Mouse (Mus musculus) brain, embryonic 14.5 days (tissue): Measurements from ENCODE around the gene Nckap5l. TPM values are rescaled to one million over a fixed set of nuclear protein-coding genes. Genes with fewer than 3 reads are reported as not detected.
"Not testable (repeated sequence)": the region's sequence is repeated elsewhere in the genome, so short reads cannot be mapped to it uniquely, and the experiment has no call there.

Experiments
- DNase-seq: peaks from one replicate; pipeline ENCODE4 v3.0.0-alpha.2; 2011; ENCODE audit warnings: low read depth
- CTCF ChIP-seq: fragments of 200-500 bp; IDR thresholded peaks from 2 replicates; pipeline ENCODE4 v1.5.1; 2012; ENCODE audit warnings: inconsistent platforms, mild to moderate bottlenecking, moderate library complexity, borderline replicate concordance; ENCODE audit not compliant: insufficient read depth, insufficient read length; ENCODE audit errors: extremely low read depth
- POLR2A ChIP-seq: fragments of 200-500 bp; IDR thresholded peaks from 2 replicates; pipeline ENCODE4 v1.6.1; 2012; ENCODE audit warnings: mild to moderate bottlenecking, inconsistent platforms, borderline replicate concordance; ENCODE audit not compliant: poor library complexity, insufficient read depth, insufficient read length, severe bottlenecking; ENCODE audit errors: extremely low read depth
- polyA plus RNA-seq: library from polyadenylated mRNA; depleted of rRNA; stranded (reverse); fragments of >200 nt; gene quantifications from 2 replicates; pipeline ENCODE4 v1.2.3, GENCODE M21; 2012

Gene Nckap5l
- polyA plus RNA-seq, 1 experiment = 29.0 TPM

DNA sequence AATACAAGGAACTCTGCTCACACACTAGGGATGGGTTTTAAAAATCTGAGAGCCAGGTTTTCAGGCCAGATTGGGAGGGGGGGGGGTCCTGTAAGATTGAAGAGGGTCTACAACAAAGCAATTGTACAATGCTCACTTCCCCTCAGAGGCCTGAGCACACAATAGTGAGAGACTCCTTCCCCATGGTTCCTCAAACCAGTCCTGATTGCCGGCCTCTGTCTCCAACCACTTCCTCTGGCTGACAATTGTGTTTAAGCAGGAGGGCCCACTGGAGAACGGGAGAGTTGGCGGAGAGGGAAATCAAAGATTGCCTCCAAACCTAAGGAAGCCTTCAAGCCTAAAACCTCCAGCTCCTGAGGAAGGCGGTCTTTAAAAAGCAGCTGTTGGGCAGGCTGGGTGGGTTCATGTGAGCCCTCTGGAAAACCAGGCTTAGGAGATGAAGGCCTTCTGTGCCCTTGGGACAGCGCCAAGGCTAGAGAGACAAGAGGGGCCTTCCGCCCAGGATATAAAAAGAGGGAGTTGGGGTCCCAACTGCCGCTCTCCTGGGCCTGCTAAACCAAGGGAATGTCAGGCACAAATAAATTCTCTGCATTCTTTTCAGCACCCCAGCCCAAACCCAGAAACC is 1.1 kb downstream of the Nckap5l start:
- no peak for TF ChIP-seq CTCF
- TF ChIP-seq POLR2A = no peak
- DNase-seq = peak; percentile 69

DNA sequence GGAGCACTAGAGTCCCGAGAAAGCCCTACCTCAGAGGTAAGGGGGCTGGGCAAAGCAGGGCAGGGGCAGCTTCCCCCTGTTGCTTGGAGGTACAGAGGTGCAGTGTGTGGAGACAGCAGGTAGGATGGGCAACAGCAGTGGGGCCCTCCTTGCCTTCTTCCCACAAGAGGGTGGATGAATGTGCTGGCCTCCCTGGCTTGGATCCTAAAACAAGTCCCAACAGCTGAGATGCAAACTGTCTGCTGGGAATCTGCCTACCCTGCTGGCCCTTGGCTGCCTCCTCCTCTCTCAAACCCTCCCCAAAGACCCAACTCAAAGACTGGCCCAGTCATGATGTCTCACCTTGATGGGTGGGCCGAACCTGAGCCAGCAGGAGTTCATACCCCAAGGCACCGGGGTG is 2.1 kb downstream of the Nckap5l start:
- DNase-seq = no peak

DNA sequence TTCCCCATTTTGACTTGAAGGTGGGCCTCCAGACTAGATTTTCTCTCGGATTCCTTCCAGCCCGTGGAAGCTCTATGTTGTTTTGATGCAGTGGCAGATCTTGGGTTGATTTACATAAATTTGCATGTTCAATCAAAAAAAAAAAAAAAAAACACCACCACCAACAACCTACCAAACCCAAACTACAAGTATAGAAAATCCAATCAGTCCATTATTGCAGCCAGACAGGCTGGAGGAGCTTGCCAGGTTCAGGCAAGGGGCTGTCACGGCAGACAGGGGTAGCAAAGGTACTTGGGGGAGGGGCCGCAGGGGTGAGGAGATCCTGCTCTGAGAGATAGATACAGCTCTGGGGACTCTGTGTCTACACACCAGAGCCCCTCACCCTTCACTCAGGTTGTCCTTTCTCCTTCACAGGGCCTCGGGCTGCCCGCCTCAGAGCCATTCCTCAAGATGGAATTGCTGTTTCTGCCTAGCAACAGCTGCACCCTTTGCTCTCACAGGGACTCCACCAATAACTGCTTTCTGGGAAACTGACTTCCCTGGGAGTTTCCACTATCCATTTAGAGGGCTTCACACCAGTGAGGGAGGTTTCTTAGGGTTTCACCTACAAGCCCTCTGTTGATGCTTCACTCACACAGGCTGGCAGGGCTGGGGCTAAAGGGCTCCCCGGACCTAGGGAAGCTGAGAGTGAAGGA is 2.8 kb downstream of the Nckap5l start:
- DNase-seq = no peak
- no peak for TF ChIP-seq POLR2A
- TF ChIP-seq CTCF = no peak

More for the DNA sequence above, 2.1 kb downstream of the Nckap5l start:
- TF ChIP-seq POLR2A (no peak), CTCF (no peak)

DNA sequence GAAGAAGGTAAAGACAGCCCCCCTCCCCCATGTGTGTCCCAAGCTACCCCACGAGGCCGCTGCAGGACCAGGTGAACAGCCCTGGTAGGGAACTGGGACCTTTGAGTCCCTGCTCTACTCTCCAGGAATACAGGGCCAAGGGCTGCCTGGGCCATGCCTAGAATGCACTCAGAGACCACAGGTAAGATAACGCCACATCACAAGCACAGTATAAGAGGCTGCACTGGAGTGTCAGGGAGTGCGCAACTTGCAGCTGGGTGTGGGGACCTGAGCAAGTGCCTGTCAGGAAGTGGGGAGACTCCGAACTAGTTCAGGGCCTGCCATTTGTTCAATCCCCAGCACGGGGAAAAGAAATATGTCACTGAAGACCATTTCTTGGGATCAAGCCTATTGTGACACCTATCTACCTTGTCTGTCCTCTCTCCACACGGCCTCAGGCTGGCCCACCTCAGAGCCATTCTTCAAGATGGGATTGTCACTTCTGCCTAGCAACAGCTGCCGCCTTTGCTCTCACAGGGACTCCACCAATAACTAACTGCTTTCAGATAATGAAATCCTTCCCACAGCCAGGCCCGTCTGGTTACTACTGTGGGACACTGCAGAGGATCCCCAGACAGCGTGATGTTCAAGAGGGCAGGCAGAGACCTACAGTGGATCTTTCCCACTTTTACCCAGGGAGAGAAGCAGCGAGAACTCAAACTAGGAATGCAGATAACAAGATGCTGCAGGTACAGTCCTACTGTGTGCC is 4.2 kb downstream of the Nckap5l start:
- DNase-seq = no peak
- TF ChIP-seq POLR2A = no peak
- TF ChIP-seq CTCF = no peak

DNA sequence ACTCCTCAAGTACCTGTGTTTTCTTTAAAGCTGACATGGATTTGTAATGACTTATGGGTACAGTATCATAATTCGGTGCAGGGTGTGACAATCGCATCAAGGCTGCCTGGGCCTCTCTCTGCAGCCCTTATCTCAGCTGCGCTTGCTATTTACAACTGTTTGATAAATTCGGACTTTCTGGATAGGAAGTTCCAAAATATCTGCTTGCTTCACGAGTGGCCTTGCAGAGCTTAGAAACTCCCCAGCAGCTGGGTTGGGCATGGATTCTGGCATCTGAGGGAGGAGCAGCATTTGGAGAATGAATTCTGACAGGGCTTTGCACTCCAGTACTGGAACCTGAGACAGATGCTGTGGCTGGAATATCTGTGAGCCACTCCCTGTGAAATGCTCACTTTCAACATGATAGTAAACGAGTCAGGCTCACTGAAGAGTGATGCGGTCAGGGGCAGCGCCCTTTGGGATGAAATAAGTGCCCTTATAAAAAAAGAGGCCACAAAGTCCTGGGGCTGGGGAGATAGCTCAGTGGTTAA is 7.7 kb downstream of the Nckap5l start:
- DNase-seq = no peak
- TF ChIP-seq POLR2A (no peak), CTCF (no peak)

DNA sequence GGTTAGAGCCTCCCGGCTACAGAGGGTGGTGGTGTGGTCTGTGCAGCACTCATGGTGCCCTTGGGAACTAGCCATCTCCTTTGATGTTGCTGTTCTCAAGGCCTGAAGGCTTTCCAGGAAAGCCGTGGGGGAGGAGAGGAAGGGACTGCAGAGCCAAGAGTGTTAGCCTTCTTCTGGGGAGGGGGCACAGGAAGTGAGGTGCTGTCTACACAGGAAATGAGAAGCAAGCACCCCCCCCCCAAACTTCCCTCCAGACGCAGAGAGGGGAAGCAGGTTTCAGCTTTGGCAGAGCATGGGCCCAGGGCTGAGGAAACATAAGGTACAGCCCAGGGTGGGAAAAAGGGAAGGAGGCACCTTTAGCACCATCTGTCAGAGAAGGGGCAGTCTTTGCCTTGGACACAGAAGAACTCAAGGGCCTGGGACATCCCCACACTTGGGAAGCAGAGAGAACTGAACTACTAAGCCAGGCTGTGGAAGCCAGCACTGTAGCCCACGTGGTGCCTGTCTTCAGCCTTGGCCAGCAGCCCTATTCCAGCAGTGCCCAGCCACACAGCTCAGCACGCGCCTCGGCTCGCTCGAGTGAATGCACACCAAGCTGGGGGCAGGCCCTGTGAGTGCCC is 8.3 kb downstream of the Nckap5l start:
- TF ChIP-seq CTCF (no peak), POLR2A (no peak)
- peak; percentile 61 for DNase-seq

DNA sequence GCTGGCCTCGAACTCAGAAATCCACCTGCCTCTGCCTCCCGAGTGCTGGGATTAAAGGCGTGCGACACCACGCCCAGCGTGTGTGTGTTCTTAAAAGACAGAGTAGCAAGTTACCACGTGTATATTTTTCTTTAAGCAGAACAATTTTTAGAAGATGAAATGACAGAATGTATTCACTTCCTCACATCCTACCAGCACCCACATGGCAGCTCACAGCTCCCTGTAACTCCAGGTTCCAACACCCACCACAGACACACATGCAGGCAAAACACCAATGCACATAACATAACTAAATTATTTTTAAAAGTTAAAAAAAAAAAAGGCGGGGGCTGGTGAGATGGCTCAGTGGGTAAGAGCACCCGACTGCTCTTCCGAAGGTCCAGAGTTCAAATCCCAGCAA is 11.4 kb downstream of the Nckap5l start:
- not testable (repeated sequence) for DNase-seq

DNA sequence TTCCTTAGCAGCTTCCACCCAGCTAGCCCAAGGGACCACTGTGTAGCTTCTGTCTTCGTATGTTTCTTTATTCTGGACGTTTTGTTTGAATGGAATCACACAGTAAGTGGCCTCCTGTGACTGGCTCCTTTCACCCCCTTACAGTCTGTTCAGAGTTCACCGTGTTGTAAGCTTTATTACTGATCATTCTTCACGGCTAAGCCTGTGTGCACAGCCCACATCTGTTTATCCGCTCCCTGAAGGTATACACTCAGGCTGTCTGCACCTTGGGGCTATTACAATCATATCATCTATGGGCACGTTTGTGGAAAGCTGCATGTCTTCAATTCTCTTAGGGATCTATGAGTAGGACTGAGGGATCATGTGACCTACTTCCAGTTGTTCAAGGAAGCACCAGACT is 12.0 kb downstream of the Nckap5l start:
- DNase-seq = peak; percentile 23
- TF ChIP-seq CTCF (no peak), POLR2A (no peak)

DNA sequence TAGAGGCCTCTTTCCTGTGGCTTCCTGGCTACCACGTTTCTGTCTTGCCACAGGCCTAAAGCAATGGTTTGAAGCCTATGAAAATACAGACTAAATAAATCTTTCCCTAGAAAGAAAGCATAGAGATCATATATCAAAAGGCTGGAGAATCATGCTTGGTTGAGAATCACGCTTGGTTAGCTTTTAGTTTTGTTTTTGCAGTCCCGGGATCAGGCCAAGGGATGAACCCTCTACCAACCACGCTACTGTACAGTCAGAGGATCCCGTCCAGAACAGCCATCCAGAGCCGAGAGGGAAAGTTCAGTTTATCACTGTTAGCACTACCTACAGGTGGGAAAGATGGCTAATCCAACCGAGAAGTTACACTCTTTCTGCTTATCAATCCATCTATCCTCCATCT is 15.2 kb downstream of the Nckap5l start:
- no peak for TF ChIP-seq POLR2A
- TF ChIP-seq CTCF = no peak
- no peak for DNase-seq

DNA sequence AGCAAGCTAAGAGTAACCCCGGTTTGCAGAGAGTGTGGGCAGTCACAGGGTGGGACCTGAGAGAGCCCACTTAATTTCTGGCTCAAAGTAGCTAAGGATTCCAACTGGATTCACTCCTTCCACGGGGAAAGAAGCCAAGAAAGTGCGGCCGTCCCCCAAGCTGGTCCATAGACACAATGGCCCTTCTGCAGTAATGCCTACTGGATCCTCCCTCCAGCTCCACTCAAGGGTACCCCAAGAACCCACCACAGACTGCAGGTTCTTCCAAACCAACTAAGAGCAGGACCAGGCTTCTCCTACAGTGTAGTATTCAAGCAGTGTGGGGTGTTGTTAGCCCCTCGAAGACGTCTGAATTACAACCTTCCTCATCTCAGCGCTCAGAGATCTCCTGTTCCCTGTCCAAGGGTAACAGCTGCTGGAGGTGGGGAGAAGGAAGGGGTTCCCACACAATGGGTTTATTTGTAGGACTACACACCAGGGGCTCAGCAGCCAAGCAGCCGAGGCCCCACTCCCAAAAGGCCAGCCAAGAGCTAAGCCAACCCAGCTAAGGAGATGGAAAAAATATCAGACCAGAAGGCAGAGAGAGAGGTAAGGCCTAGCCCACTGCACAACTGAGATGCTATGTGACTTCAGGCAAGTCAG is 16.6 kb downstream of the Nckap5l start:
- DNase-seq = peak; percentile 62

More for the DNA sequence above, 16.6 kb downstream of the Nckap5l start:
- TF ChIP-seq CTCF (no peak), POLR2A (no peak)
